Mouse (Mus musculus): Measurements from ENCODE around the gene Mdk. TPM values are rescaled to one million over a fixed set of nuclear protein-coding genes. Genes with fewer than 3 reads are reported as not detected.

Mdk gene
- polyA plus RNA-seq, 1 experiment: 0.29 TPM

GRCm38 (mm10) chr2:91947397-91948150 lies 15.5 kb upstream of the Mdk start:
- Histone ChIP-seq H3ac (ENCODE audit: control insufficient read depth, insufficient read length) (no peak overlapping the region), H3K27me3 (ENCODE audit: control insufficient read depth, insufficient read depth, insufficient read length) (no peaks in the 10 kb centered on the region), H3K79me2 (ENCODE audit: control insufficient read depth, insufficient read depth) (peaks cover 26% of the 10 kb centered on the region), H3K36me3 (ENCODE audit: control insufficient read depth, insufficient read depth) (peaks cover 4% of the 10 kb centered on the region), H3K4me2 (ENCODE audit: low read depth) (peak overlapping the region; percentile 73), H3K4me3 (peak overlapping the region; percentile 19)
- TF ChIP-seq TCF3 (IDR thresholded peaks at IDR 0.05; ENCODE audit: insufficient read length, low read depth) (peak; percentile 81), POLR2AphosphoS2 (IDR thresholded peaks at IDR 0.05; ENCODE audit: insufficient read length, low read depth) (peak; percentile 69), MYOG (IDR thresholded peaks at IDR 0.05; ENCODE audit: control insufficient read depth in 1 of 3, insufficient read depth in 1 of 3, insufficient read length in 2 of 3, low read depth in 2 of 3) (peak; percentile 95 to 99 (median 98)), POLR2A (IDR thresholded peaks at IDR 0.05; ENCODE audit: insufficient read length, low read depth) (peak; percentile 63), SRF (IDR thresholded peaks at IDR 0.05; ENCODE audit: control insufficient read depth, insufficient read length, low read depth) (peak; percentile 69), TCF12 (IDR thresholded peaks at IDR 0.05; ENCODE audit: insufficient read depth, poor library complexity, severe bottlenecking) (peak; percentile 91), REST (IDR thresholded peaks at IDR 0.05; ENCODE audit: insufficient read depth, insufficient read length) (no peak), E2F4 (IDR thresholded peaks at IDR 0.05; ENCODE audit: insufficient read depth) (no peak), CEBPB (IDR thresholded peaks at IDR 0.05; ENCODE audit: insufficient read depth, poor library complexity, severe bottlenecking) (no peak), USF1 (IDR thresholded peaks at IDR 0.05; ENCODE audit: low read depth) (no peak), MYOD1 (IDR thresholded peaks at IDR 0.05; ENCODE audit: control insufficient read depth in 1 of 3, insufficient read length in 2 of 3, low read depth in 2 of 3) (peak; percentile 79 to 97 (median 97)), MAX (IDR thresholded peaks at IDR 0.05; ENCODE audit: low read depth) (no peak)

GRCm38 (mm10) chr2:91946836-91947235 lies 14.7 kb upstream of the Mdk start:
- H3K36me3 ChIP-seq (ENCODE audit: control insufficient read depth, insufficient read depth): peaks cover 4% of the 10 kb centered on the region
- no peak overlapping the region for H3ac ChIP-seq (ENCODE audit: control insufficient read depth, insufficient read length)
- peak overlapping the region; percentile 19 for H3K4me3 ChIP-seq
- peak overlapping the region; percentile 73 for H3K4me2 ChIP-seq (ENCODE audit: low read depth)
- H3K79me2 ChIP-seq (ENCODE audit: control insufficient read depth, insufficient read depth): peaks cover 18% of the 10 kb centered on the region
- H3K27me3 ChIP-seq (ENCODE audit: control insufficient read depth, insufficient read depth, insufficient read length): no peaks in the 10 kb centered on the region
- TF ChIP-seq MYOG (IDR thresholded peaks at IDR 0.05; ENCODE audit: control insufficient read depth in 1 of 3, insufficient read depth in 1 of 3, insufficient read length in 2 of 3, low read depth in 2 of 3) (peak in 1 of 3 experiments; percentile 77), E2F4 (IDR thresholded peaks at IDR 0.05; ENCODE audit: insufficient read depth) (no peak), TCF3 (IDR thresholded peaks at IDR 0.05; ENCODE audit: insufficient read length, low read depth) (no peak), MYOD1 (IDR thresholded peaks at IDR 0.05; ENCODE audit: control insufficient read depth in 1 of 3, insufficient read length in 2 of 3, low read depth in 2 of 3) (peak in 2 of 3 experiments; percentile 47 to 82), TCF12 (IDR thresholded peaks at IDR 0.05; ENCODE audit: insufficient read depth, poor library complexity, severe bottlenecking) (no peak), MAX (IDR thresholded peaks at IDR 0.05; ENCODE audit: low read depth) (no peak), SRF (IDR thresholded peaks at IDR 0.05; ENCODE audit: control insufficient read depth, insufficient read length, low read depth) (no peak)

DNA sequence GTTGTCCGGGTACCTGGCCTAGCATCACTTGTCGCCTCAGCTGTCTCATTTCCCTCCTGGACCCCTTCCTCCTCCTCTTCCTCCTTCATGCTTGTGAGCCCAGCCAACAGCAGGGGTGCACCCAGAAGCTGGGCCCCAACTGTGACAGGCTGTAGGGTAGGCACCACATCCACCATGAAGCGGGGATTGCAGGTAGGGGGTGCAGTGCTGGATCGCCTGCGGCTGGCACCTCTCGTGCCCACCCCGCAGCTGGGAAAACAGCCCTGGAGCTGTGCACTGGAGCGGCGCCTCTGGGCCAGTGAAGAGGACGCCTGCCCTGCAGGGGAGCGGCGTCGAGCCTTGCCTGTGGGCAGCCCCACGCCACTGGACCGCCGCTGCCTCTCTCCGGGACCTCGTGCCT lies 13.4 kb upstream of the Mdk start, which contains the start of gene Gm9821:
Gm9821 (plus strand) TSS at position 221 of the 400 bp plus-strand sequence.
- TF ChIP-seq REST (IDR thresholded peaks at IDR 0.05; ENCODE audit: insufficient read depth, insufficient read length) (no peak), TCF12 (IDR thresholded peaks at IDR 0.05; ENCODE audit: insufficient read depth, poor library complexity, severe bottlenecking) (no peak), MYOD1 (IDR thresholded peaks at IDR 0.05; ENCODE audit: control insufficient read depth in 1 of 3, insufficient read length in 2 of 3, low read depth in 2 of 3) (no peak), E2F4 (IDR thresholded peaks at IDR 0.05; ENCODE audit: insufficient read depth) (no peak), SRF (IDR thresholded peaks at IDR 0.05; ENCODE audit: control insufficient read depth, insufficient read length, low read depth) (no peak), CEBPB (IDR thresholded peaks at IDR 0.05; ENCODE audit: insufficient read depth, poor library complexity, severe bottlenecking) (no peak), POLR2A (IDR thresholded peaks at IDR 0.05; ENCODE audit: insufficient read length, low read depth) (no peak)
- no peaks in the 10 kb centered on the region for H3K27me3 ChIP-seq (ENCODE audit: control insufficient read depth, insufficient read depth, insufficient read length)
- peaks cover 16% of the 10 kb centered on the region for H3K79me2 ChIP-seq (ENCODE audit: control insufficient read depth, insufficient read depth)
- no peak within 1 kb of the TSS for H3K4me3 ChIP-seq
- H3ac ChIP-seq (ENCODE audit: control insufficient read depth, insufficient read length): no peak within 1 kb of the TSS
- H3K36me3 ChIP-seq (ENCODE audit: control insufficient read depth, insufficient read depth): peaks cover 4% of the 10 kb centered on the region
- peak within 1 kb of the TSS; percentile 73 for H3K4me2 ChIP-seq (ENCODE audit: low read depth)

DNA sequence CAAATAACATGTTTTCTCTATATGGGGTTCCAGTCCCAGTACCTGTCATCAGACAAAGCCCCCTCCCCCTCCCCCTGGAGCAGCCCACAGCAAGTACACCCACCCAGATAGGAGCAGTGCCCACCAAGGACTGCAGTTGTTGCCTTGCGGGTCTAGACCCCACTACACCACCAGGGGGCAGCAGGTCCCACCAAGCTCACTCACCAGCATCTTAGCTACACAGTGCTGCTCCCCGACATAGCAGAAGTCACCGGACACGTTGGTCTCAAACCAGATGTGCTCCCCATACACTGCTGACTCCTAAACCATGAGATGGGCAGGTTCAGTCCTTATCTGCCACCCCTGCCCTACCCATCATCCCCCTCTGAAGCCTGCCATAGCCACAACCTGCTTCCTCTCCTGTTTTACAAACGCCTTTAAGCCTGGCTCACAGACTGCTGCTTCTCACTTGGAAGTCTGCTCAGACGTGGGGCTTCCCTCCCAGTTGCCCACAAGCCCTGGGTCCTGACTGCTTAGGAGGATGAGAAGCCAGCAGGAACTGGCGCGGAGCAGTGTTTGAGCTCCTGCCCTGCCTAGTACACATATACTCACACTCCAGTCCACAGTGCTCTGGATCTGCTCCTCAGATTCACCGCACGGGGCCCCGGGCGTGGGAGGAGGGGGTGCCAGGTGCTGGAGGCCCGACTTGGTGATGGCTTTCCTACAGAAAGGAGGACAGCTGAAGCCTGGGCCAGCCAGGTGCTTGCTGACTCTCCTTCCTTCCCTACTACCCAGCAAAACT lies 12.3 kb upstream of the Mdk start:
- Histone ChIP-seq H3K4me3 (no peak overlapping the region), H3K4me2 (ENCODE audit: low read depth) (peak overlapping the region; percentile 10), H3K27me3 (ENCODE audit: control insufficient read depth, insufficient read depth, insufficient read length) (no peaks in the 10 kb centered on the region), H3ac (ENCODE audit: control insufficient read depth, insufficient read length) (no peak overlapping the region), H3K36me3 (ENCODE audit: control insufficient read depth, insufficient read depth) (peaks cover 8% of the 10 kb centered on the region), H3K79me2 (ENCODE audit: control insufficient read depth, insufficient read depth) (peaks cover 16% of the 10 kb centered on the region)
- TF ChIP-seq POLR2AphosphoS2 (IDR thresholded peaks at IDR 0.05; ENCODE audit: insufficient read length, low read depth): peak; percentile 18
- no peak for TF ChIP-seq MAX (IDR thresholded peaks at IDR 0.05; ENCODE audit: low read depth)
- TF ChIP-seq MYOD1 (IDR thresholded peaks at IDR 0.05; ENCODE audit: control insufficient read depth in 1 of 3, insufficient read length in 2 of 3, low read depth in 2 of 3): peak in 1 of 3 experiments; percentile 56
- no peak for TF ChIP-seq REST (IDR thresholded peaks at IDR 0.05; ENCODE audit: insufficient read depth, insufficient read length)
- no peak for TF ChIP-seq TCF12 (IDR thresholded peaks at IDR 0.05; ENCODE audit: insufficient read depth, poor library complexity, severe bottlenecking)
- no peak for TF ChIP-seq TCF3 (IDR thresholded peaks at IDR 0.05; ENCODE audit: insufficient read length, low read depth)
- no peak for TF ChIP-seq USF1 (IDR thresholded peaks at IDR 0.05; ENCODE audit: low read depth)
- TF ChIP-seq CEBPB (IDR thresholded peaks at IDR 0.05; ENCODE audit: insufficient read depth, poor library complexity, severe bottlenecking): no peak
- TF ChIP-seq MYOG (IDR thresholded peaks at IDR 0.05; ENCODE audit: control insufficient read depth in 1 of 3, insufficient read depth in 1 of 3, insufficient read length in 2 of 3, low read depth in 2 of 3): peak in 1 of 3 experiments; percentile 25
- peak; percentile 37 for TF ChIP-seq SRF (IDR thresholded peaks at IDR 0.05; ENCODE audit: control insufficient read depth, insufficient read length, low read depth)
- TF ChIP-seq POLR2A (IDR thresholded peaks at IDR 0.05; ENCODE audit: insufficient read length, low read depth): no peak
- no peak for TF ChIP-seq E2F4 (IDR thresholded peaks at IDR 0.05; ENCODE audit: insufficient read depth)

All from myocyte (in vitro differentiated cells).